Mouse (Mus musculus): ENCODE results near the gene Hist1h4a. TPM values are rescaled to one million over a fixed set of nuclear protein-coding genes. Genes with fewer than 3 reads are reported as not detected.

Gene Hist1h4a
- polyA plus RNA-seq, 1 experiment from 2014 or later: 0.60 TPM

- H3K27ac ChIP-seq (ENCODE audit: low read length): peak overlapping the region; percentile 75
Observed at GRCm38 (mm10) chr13:23744421-23745380, 16.3 kb downstream of the Hist1h4a start.

DNA sequence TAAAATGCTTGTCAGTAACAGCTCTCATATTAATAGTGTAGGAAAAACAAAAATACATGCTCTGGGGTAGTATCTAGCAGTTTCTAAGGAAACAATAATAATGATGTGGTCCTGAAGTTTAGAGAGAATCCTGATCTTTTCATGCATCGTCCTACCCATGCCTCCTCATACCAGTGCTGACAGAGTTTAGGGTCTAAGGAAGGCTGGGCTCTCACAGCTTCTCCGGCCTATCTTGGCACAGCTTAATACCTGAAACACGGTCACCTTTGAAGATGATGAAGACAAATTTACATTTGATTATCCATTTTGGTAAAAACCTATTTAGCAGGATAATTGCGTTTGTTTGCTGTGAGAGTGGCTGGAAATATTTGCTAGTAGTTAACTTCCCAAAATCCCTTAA, 17.1 kb downstream of the Hist1h4a start:
- WGBS: 36% methylated on average over 4 of the region's 4 CpGs
- peak overlapping the region; percentile 26; the same call in 1 of the 2 replicates for H3K27ac ChIP-seq (ENCODE audit: low read length)
- H3K36me3 ChIP-seq (ENCODE audit: control insufficient read depth, insufficient read depth, low read length): no peaks in the 10 kb centered on the region
- no peak overlapping the region for H3K9ac ChIP-seq (ENCODE audit: low read depth, low read length)
- ATAC-seq: no peak
- H3K4me3 ChIP-seq (ENCODE audit: low read length): 0 out of 2 replicates have a peak overlapping the region, but pooled peaks have one; percentile 1
- no peaks in the 10 kb centered on the region for H3K9me3 ChIP-seq (ENCODE audit: control insufficient read depth, low read length)
- H3K27me3 ChIP-seq (replicated peaks; ENCODE audit: control insufficient read depth, insufficient read depth, low read length): no peaks in the 10 kb centered on the region
- peaks cover 9% of the 10 kb centered on the region for H3K4me1 ChIP-seq (ENCODE audit: control insufficient read depth, insufficient read depth, low read length)
- peak overlapping the region; percentile 45; the same call in 1 of the 2 replicates for H3K4me2 ChIP-seq (ENCODE audit: low read depth, low read length)

More at GRCm38 (mm10) chr13:23744421-23745380, 16.3 kb downstream of the Hist1h4a start:
- 2% methylated on average over 17 of the region's 36 CpGs for WGBS
- H3K4me3 ChIP-seq (ENCODE audit: low read length): peak overlapping the region; percentile 45
- H3K36me3 ChIP-seq (ENCODE audit: control insufficient read depth, insufficient read depth, low read length): no peaks in the 10 kb centered on the region
- peak overlapping the region; percentile 48 for H3K4me2 ChIP-seq (ENCODE audit: low read depth, low read length)
- ATAC-seq: no peak
- H3K9ac ChIP-seq (ENCODE audit: low read depth, low read length): peak overlapping the region; percentile 60
- no peaks in the 10 kb centered on the region for H3K9me3 ChIP-seq (ENCODE audit: control insufficient read depth, low read length)
- peaks cover 9% of the 10 kb centered on the region for H3K4me1 ChIP-seq (ENCODE audit: control insufficient read depth, insufficient read depth, low read length)
- H3K27me3 ChIP-seq (replicated peaks; ENCODE audit: control insufficient read depth, insufficient read depth, low read length): no peaks in the 10 kb centered on the region

- Histone ChIP-seq H3K36me3 (ENCODE audit: control insufficient read depth, insufficient read depth, low read length) (no peaks in the 10 kb centered on the region), H3K9me3 (ENCODE audit: control insufficient read depth, low read length) (no peaks in the 10 kb centered on the region), H3K4me1 (ENCODE audit: control insufficient read depth, insufficient read depth, low read length) (peaks cover 9% of the 10 kb centered on the region), H3K4me3 (ENCODE audit: low read length) (no peak overlapping the region), H3K27ac (ENCODE audit: low read length) (no peak overlapping the region), H3K9ac (ENCODE audit: low read depth, low read length) (no peak overlapping the region), H3K4me2 (ENCODE audit: low read depth, low read length) (no peak overlapping the region), H3K27me3 (replicated peaks; ENCODE audit: control insufficient read depth, insufficient read depth, low read length) (no peaks in the 10 kb centered on the region)
- no peak for ATAC-seq
- WGBS: 79% methylated on average over 5 of the region's 5 CpGs
Observed at GRCm38 (mm10) chr13:23743215-23743614, 17.8 kb downstream of the Hist1h4a start.

GRCm38 (mm10) chr13:23742007-23742406, 19.0 kb downstream of the Hist1h4a start:
- no peak for ATAC-seq
- no peaks in the 10 kb centered on the region for H3K36me3 ChIP-seq (ENCODE audit: control insufficient read depth, insufficient read depth, low read length)

DNA sequence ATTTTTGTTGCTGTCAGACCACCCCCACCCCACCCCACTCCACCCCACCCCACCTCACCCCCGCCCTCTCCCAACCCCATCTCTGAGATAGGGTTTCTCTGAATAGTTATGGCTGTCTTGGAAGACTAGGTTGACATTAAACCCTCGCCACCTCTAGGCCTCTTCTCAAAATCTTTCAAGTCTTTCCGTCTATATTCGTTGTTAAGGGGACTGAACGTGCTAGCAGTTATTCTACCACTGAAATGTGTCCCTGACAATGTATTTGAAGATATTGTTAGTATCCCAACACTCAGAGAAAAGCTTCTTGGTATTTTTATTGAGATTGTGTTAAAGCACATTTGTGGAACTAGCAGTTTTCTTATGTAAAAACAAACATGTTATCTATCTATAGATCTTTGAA, 20.1 kb downstream of the Hist1h4a start:
- 70% methylated on average over 5 of the region's 5 CpGs for WGBS

More at GRCm38 (mm10) chr13:23742007-23742406, 19.0 kb downstream of the Hist1h4a start:
- Histone ChIP-seq H3K9me3 (ENCODE audit: control insufficient read depth, low read length) (no peaks in the 10 kb centered on the region), H3K27me3 (replicated peaks; ENCODE audit: control insufficient read depth, insufficient read depth, low read length) (no peaks in the 10 kb centered on the region), H3K4me2 (ENCODE audit: low read depth, low read length) (no peak overlapping the region), H3K4me1 (ENCODE audit: control insufficient read depth, insufficient read depth, low read length) (peaks cover 6% of the 10 kb centered on the region), H3K27ac (ENCODE audit: low read length) (peak overlapping the region; percentile 45; the same call in 1 of the 2 replicates), H3K4me3 (ENCODE audit: low read length) (no peak overlapping the region), H3K9ac (ENCODE audit: low read depth, low read length) (no peak overlapping the region; the same call in 1 of the 2 replicates)

GRCm38 (mm10) chr13:23740256-23740840, 20.7 kb downstream of the Hist1h4a start:
- H3K4me3 ChIP-seq (ENCODE audit: low read length): peak overlapping the region; percentile 61
- ATAC-seq: no peak
- peaks cover 5% of the 10 kb centered on the region for H3K4me1 ChIP-seq (ENCODE audit: control insufficient read depth, insufficient read depth, low read length)
- H3K9ac ChIP-seq (ENCODE audit: low read depth, low read length): peak overlapping the region; percentile 94
- H3K4me2 ChIP-seq (ENCODE audit: low read depth, low read length): peak overlapping the region; percentile 91
- no peaks in the 10 kb centered on the region for H3K27me3 ChIP-seq (replicated peaks; ENCODE audit: control insufficient read depth, insufficient read depth, low read length)
- H3K27ac ChIP-seq (ENCODE audit: low read length): peak overlapping the region; percentile 99
- no peaks in the 10 kb centered on the region for H3K9me3 ChIP-seq (ENCODE audit: control insufficient read depth, low read length)
- H3K36me3 ChIP-seq (ENCODE audit: control insufficient read depth, insufficient read depth, low read length): no peaks in the 10 kb centered on the region
- 15% methylated on average over 13 of the region's 13 CpGs for WGBS

More for the DNA sequence above, 20.1 kb downstream of the Hist1h4a start:
- H3K4me1 ChIP-seq (ENCODE audit: control insufficient read depth, insufficient read depth, low read length): peaks cover 5% of the 10 kb centered on the region
- H3K4me3 ChIP-seq (ENCODE audit: low read length): peak overlapping the region; percentile 61; the same call in 1 of the 2 replicates
- H3K4me2 ChIP-seq (ENCODE audit: low read depth, low read length): peak overlapping the region; percentile 91
- no peak overlapping the region for H3K9ac ChIP-seq (ENCODE audit: low read depth, low read length)
- no peaks in the 10 kb centered on the region for H3K36me3 ChIP-seq (ENCODE audit: control insufficient read depth, insufficient read depth, low read length)
- H3K27ac ChIP-seq (ENCODE audit: low read length): no peak overlapping the region
- H3K9me3 ChIP-seq (ENCODE audit: control insufficient read depth, low read length): no peaks in the 10 kb centered on the region
- no peaks in the 10 kb centered on the region for H3K27me3 ChIP-seq (replicated peaks; ENCODE audit: control insufficient read depth, insufficient read depth, low read length)
- ATAC-seq: no peak

DNA sequence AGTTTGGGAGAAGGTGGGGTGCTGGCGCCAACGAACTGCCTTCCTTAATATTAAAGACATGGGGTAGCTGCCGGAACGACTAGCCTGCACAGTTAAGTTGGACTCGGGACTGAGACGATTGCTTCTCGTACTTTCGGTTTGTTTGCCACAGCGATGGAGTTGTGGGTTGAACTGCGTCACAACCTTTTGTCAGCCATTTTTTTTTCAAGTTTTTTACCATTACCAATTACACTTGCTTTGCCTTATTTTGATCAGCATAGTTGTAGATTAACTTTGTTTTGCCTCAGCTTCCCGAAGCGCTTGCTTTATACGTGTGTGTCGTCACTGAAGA, 21.1 kb downstream of the Hist1h4a start:
- Histone ChIP-seq H3K4me1 (ENCODE audit: control insufficient read depth, insufficient read depth, low read length) (peaks cover 5% of the 10 kb centered on the region), H3K9ac (ENCODE audit: low read depth, low read length) (peak overlapping the region; percentile 94), H3K4me2 (ENCODE audit: low read depth, low read length) (peak overlapping the region; percentile 91), H3K36me3 (ENCODE audit: control insufficient read depth, insufficient read depth, low read length) (no peaks in the 10 kb centered on the region), H3K27me3 (replicated peaks; ENCODE audit: control insufficient read depth, insufficient read depth, low read length) (no peaks in the 10 kb centered on the region), H3K27ac (ENCODE audit: low read length) (peak overlapping the region; percentile 99), H3K9me3 (ENCODE audit: control insufficient read depth, low read length) (no peaks in the 10 kb centered on the region), H3K4me3 (ENCODE audit: low read length) (peak overlapping the region; percentile 61)
- WGBS: under 1% methylated on average over 14 of the region's 14 CpGs
- ATAC-seq: no peak

GRCm38 (mm10) chr13:23739069-23739921, 21.7 kb downstream of the Hist1h4a start:
- peak overlapping the region; percentile 94 for H3K9ac ChIP-seq (ENCODE audit: low read depth, low read length)
- peak overlapping the region; percentile 91 for H3K4me2 ChIP-seq (ENCODE audit: low read depth, low read length)
- peak; percentile 91 for ATAC-seq
- peaks cover 5% of the 10 kb centered on the region for H3K4me1 ChIP-seq (ENCODE audit: control insufficient read depth, insufficient read depth, low read length)
- no peaks in the 10 kb centered on the region for H3K27me3 ChIP-seq (replicated peaks; ENCODE audit: control insufficient read depth, insufficient read depth, low read length)
- peak overlapping the region; percentile 61 for H3K4me3 ChIP-seq (ENCODE audit: low read length)
- under 1% methylated on average over 39 of the region's 39 CpGs for WGBS
- H3K27ac ChIP-seq (ENCODE audit: low read length): peak overlapping the region; percentile 99
- H3K9me3 ChIP-seq (ENCODE audit: control insufficient read depth, low read length): no peaks in the 10 kb centered on the region
- H3K36me3 ChIP-seq (ENCODE audit: control insufficient read depth, insufficient read depth, low read length): no peaks in the 10 kb centered on the region

Data from intestine, embryonic 16.5 days (tissue).